Mouse (Mus musculus) erythroblast, embryonic 14.5 days (primary cell): ENCODE measurements around the gene Apbb1ip.

Experiments used
- GATA1 ChIP-seq: IDR thresholded peaks from 2 replicates; pipeline ENCODE4 v1.6.1; 2012; ENCODE audit warnings: low read length, inconsistent platforms, mixed read lengths
- TAL1 ChIP-seq: IDR thresholded peaks from 3 replicates; pipeline ENCODE4 v1.6.1; 2012; ENCODE audit warnings: low read length, inconsistent platforms, mixed read lengths

DNA sequence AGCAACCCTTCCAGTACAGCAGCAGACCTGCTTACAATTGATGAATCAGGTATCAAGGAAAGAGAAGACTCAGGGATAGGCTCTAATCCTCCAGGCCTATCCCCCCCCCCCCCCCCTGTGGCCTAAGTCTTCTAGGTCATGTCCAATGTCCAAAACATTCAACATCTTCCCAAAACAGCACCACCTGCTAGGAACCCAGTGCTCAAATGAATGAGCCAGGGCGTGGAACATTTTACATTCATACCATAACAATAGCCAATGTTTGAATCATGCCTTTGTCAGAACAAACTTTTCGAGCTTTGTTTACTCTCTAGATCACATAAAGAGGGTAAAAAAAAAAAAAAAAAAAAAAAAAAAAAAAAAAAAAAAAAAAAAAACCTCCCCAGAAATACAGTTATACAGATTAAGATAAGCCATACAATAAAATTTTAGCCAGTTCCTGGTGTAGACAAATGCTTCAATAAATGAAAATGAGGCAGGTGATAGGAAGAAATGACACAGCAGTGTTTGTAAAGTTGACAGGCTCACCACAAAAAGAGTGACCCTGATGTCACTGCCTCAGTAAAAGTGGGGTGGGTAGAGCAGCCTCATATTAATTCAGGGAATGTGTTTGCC is 20.3 kb upstream of the Apbb1ip start:
- TF ChIP-seq TAL1: no peak
- TF ChIP-seq GATA1: no peak
